Mouse (Mus musculus): ENCODE data around the gene Ctbs. TPM values are rescaled to one million over a fixed set of nuclear protein-coding genes. Genes with fewer than 3 reads are reported as not detected.

Gene Ctbs
- polyA plus RNA-seq, 1 experiment = 0.36 TPM

DNA sequence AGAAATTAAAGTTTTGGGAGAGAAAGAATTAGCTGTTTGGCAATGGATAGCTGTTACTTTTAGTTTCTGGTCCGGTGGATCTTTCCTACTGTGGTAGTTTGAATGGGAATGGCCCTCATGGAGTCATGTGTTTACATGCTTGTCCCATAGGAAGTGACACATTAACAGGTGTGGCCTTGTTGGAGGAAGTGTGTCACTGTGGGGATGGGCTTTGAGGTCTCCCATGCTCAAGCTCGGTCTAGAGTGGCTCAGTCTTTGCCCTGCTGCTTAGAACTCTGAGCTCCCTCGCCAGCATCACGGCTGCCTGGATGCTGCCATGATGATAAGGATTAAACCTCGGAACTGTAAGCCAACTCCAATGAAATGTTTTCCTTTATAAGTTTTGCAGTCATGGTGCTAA, 1.8 kb downstream of the Ctbs start:
- Histone ChIP-seq H3K4me1 (ENCODE audit: control insufficient read depth) (peaks cover 39% of the 10 kb centered on the region), H3K9me3 (ENCODE audit: control insufficient read depth, low read length) (no peaks in the 10 kb centered on the region), H3K36me3 (ENCODE audit: control insufficient read depth) (peaks cover 13% of the 10 kb centered on the region), H3K4me3 (replicated peaks) (no peak overlapping the region), H3K27me3 (ENCODE audit: control insufficient read depth) (no peaks in the 10 kb centered on the region)
- TF ChIP-seq TAL1 (IDR thresholded peaks at IDR 0.05; ENCODE audit: low read length) (no peak), GATA1 (IDR thresholded peaks at IDR 0.05; ENCODE audit: low read length) (no peak)

DNA sequence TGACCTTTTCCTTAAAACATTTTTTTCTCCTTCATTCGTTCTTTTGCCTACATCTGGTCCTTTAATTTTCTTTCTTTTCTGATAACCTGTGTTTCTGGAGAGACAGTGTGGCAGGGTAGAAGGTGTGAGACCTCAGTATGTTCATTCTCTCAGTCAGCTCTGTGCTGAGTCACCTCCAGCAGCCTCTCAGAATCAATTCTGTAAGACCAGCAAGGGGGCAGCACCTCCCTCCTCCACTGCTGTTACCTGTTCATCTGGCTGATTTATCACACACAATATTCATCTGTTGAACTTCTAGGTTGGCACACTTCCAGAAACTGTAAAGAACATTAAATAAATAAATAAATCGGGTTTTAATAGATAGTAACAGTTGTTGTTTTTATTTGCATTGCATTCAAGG, 13.3 kb downstream of the Ctbs start:
- Histone ChIP-seq H3K4me1 (ENCODE audit: control insufficient read depth) (no peaks in the 10 kb centered on the region), H3K4me3 (replicated peaks) (no peak overlapping the region), H3K9me3 (ENCODE audit: control insufficient read depth, low read length) (no peaks in the 10 kb centered on the region), H3K36me3 (ENCODE audit: control insufficient read depth) (peaks cover 1% of the 10 kb centered on the region), H3K27me3 (ENCODE audit: control insufficient read depth) (no peaks in the 10 kb centered on the region)
- no peak for TF ChIP-seq GATA1 (IDR thresholded peaks at IDR 0.05; ENCODE audit: low read length)
- TF ChIP-seq TAL1 (IDR thresholded peaks at IDR 0.05; ENCODE audit: low read length) = no peak

DNA sequence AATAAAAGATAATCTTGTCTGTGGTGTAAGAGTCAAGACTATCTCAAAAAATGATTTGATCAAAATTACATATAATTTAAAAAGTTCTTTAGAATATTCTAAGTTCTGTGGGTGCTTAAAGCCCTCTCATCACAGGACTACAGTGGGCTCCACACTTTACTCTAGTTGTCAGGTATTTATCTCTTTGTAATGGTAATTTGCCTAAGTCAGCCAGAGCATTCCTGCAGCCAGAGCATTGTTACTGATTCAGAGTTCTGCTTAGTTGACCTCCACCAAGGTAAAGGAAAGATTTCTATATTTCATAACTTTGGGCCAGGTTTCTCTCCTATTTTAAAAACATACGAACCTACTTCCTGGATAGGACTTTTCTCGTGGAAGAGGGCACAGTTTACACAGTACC, 19.6 kb downstream of the Ctbs start:
- no peak overlapping the region for H3K4me3 ChIP-seq (replicated peaks)
- H3K4me1 ChIP-seq (ENCODE audit: control insufficient read depth) = no peaks in the 10 kb centered on the region
- no peak for TF ChIP-seq TAL1 (IDR thresholded peaks at IDR 0.05; ENCODE audit: low read length)
- TF ChIP-seq GATA1 (IDR thresholded peaks at IDR 0.05; ENCODE audit: low read length) = no peak
- no peaks in the 10 kb centered on the region for H3K9me3 ChIP-seq (ENCODE audit: control insufficient read depth, low read length)
- no peaks in the 10 kb centered on the region for H3K27me3 ChIP-seq (ENCODE audit: control insufficient read depth)
- no peaks in the 10 kb centered on the region; the same call in 1 of the 2 replicates for H3K36me3 ChIP-seq (ENCODE audit: control insufficient read depth)

DNA sequence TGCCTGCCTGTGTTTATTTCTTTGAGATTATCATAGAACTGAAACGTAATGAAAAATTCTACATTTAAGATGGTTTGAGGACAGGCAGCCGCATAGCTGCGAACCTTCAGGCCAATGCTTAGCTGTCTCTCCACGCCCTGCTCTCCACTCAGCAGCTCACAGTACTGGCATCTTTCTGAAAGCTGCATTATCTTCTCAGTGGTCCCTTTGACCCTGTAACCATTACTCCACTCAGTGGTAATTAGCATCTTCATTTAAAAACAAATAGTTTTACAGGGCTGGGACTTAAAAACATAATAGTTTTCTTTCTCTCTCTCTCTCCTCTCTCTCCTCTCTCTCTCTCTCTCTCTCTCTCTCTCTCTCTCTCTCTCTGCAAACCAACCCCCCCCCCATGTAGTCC, 23.1 kb downstream of the Ctbs start:
- Histone ChIP-seq H3K36me3 (ENCODE audit: control insufficient read depth) (no peaks in the 10 kb centered on the region), H3K4me1 (ENCODE audit: control insufficient read depth) (no peaks in the 10 kb centered on the region), H3K4me3 (replicated peaks) (no peak overlapping the region), H3K9me3 (ENCODE audit: control insufficient read depth, low read length) (no peaks in the 10 kb centered on the region), H3K27me3 (ENCODE audit: control insufficient read depth) (no peaks in the 10 kb centered on the region)
- TF ChIP-seq TAL1 (IDR thresholded peaks at IDR 0.05; ENCODE audit: low read length) (no peak), GATA1 (IDR thresholded peaks at IDR 0.05; ENCODE audit: low read length) (no peak)

DNA sequence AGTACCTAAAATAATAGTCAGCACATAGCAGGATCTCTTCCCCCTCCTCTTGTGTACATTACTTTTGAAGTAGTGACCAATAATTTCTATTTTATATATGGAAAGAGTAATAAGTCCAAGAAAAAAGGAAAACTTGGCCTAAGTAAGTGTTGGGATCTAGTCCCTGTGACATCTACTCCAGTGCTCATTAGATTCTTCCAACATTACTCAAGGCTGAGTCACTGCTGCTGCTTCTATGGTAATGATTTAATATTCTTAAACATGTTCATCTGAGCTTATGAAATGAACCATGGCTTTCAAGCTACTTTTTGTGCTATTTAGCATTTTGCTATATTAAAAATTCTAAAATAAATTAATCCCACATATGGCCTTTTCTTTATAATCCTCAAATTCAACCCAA, 24.1 kb downstream of the Ctbs start:
- H3K27me3 ChIP-seq (ENCODE audit: control insufficient read depth) = no peaks in the 10 kb centered on the region

DNA sequence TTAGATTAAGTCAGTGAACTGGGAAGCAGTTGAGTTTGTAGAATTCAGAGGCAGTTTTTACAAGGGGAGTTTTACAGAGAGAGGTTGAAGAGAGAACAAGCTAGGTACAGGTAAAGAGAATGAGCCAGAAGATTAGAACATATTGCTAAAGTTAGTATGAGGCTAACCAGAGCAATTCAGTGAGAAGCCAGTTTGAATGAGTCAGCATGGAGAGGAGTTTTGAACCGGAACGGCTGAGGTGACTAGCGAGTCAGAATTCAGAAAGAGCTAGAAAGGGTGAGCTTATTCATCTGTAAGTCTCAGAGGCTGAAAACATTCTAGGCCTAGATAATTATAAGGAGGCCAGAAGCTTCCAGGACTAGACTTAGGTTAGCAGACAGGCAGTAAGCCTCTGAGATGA, 24.8 kb downstream of the Ctbs start:
- Histone ChIP-seq H3K36me3 (ENCODE audit: control insufficient read depth) (no peaks in the 10 kb centered on the region), H3K9me3 (ENCODE audit: control insufficient read depth, low read length) (no peaks in the 10 kb centered on the region), H3K4me1 (ENCODE audit: control insufficient read depth) (no peaks in the 10 kb centered on the region), H3K4me3 (replicated peaks) (no peak overlapping the region), H3K27me3 (ENCODE audit: control insufficient read depth) (no peaks in the 10 kb centered on the region)
- TF ChIP-seq GATA1 (IDR thresholded peaks at IDR 0.05; ENCODE audit: low read length) (no peak), TAL1 (IDR thresholded peaks at IDR 0.05; ENCODE audit: low read length) (no peak)

More for the DNA sequence above, 24.1 kb downstream of the Ctbs start:
- Histone ChIP-seq H3K9me3 (ENCODE audit: control insufficient read depth, low read length) (no peaks in the 10 kb centered on the region), H3K36me3 (ENCODE audit: control insufficient read depth) (no peaks in the 10 kb centered on the region), H3K4me3 (replicated peaks) (no peak overlapping the region), H3K4me1 (ENCODE audit: control insufficient read depth) (no peaks in the 10 kb centered on the region)
- no peak for TF ChIP-seq TAL1 (IDR thresholded peaks at IDR 0.05; ENCODE audit: low read length)

DNA sequence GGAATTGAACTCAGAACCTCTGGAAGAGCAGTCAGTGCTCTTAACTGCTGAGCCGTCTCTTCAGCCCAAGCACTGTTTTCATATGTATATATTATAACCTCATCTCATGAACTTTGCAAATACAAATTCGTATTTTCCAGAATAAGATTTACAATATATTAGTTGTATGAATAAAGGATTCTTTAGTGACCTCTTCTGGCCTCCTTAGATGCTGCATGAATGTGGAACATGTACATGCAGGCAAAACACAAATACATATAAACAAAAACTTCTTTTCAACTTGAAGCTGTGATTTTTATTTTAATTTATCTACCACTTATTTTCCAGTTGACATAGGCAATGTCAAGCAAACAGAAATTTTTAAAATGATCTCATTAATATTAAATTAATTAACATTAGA, 32.4 kb downstream of the Ctbs start:
- H3K9me3 ChIP-seq (ENCODE audit: control insufficient read depth, low read length) = no peaks in the 10 kb centered on the region
- no peaks in the 10 kb centered on the region for H3K27me3 ChIP-seq (ENCODE audit: control insufficient read depth)
- H3K4me3 ChIP-seq (replicated peaks) = no peak overlapping the region
- no peaks in the 10 kb centered on the region for H3K4me1 ChIP-seq (ENCODE audit: control insufficient read depth)
- TF ChIP-seq TAL1 (IDR thresholded peaks at IDR 0.05; ENCODE audit: low read length) = no peak
- TF ChIP-seq GATA1 (IDR thresholded peaks at IDR 0.05; ENCODE audit: low read length) = no peak
- no peaks in the 10 kb centered on the region for H3K36me3 ChIP-seq (ENCODE audit: control insufficient read depth)

DNA sequence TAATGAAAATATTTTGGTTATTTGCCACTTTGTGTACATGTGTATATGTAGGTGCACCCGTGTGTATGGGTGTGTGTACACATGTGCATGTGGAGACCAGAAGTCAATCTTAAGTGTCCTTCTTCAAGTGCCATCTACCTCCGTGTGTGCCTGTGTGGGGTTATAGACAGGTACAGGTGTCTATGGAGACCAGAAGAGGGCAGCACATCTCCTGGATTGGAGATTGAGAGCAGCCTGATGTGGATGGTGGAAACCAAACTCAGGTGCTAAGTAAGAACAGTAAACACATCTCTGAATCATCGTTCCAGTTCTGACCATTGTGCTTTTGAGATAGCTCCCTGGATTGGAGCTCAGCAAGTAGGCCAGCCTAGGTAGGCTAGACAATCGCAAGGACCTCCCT, 36.9 kb downstream of the Ctbs start:
- no peak for TF ChIP-seq TAL1 (IDR thresholded peaks at IDR 0.05; ENCODE audit: low read length)
- TF ChIP-seq GATA1 (IDR thresholded peaks at IDR 0.05; ENCODE audit: low read length) = no peak

DNA sequence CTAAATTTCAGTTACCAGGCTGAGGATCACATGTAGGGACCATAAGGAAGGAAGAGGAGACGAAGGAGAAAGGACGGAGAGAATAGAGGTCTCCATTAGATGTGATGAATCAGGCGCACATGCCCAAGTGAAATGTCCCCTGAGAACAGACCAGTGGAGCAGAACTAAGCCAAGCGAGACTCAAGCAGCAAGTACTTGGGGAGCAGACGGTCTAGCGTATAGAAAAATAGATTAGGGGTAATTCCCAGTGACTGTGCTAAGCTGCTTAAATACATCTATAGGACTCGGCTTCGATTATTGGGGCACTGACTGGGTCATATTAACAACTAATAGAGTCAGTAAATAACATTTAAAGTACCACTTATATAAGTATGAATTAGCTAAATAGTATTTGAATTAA, 45.3 kb downstream of the Ctbs start:
- H3K4me1 ChIP-seq (ENCODE audit: control insufficient read depth) = peaks cover 11% of the 10 kb centered on the region
- no peak overlapping the region for H3K4me3 ChIP-seq (replicated peaks)
- TF ChIP-seq TAL1 (IDR thresholded peaks at IDR 0.05; ENCODE audit: low read length) = no peak

More for the DNA sequence above, 36.9 kb downstream of the Ctbs start:
- Histone ChIP-seq H3K9me3 (ENCODE audit: control insufficient read depth, low read length) (no peaks in the 10 kb centered on the region), H3K4me1 (ENCODE audit: control insufficient read depth) (no peaks in the 10 kb centered on the region), H3K4me3 (replicated peaks) (no peak overlapping the region), H3K36me3 (ENCODE audit: control insufficient read depth) (no peaks in the 10 kb centered on the region), H3K27me3 (ENCODE audit: control insufficient read depth) (no peaks in the 10 kb centered on the region)

DNA sequence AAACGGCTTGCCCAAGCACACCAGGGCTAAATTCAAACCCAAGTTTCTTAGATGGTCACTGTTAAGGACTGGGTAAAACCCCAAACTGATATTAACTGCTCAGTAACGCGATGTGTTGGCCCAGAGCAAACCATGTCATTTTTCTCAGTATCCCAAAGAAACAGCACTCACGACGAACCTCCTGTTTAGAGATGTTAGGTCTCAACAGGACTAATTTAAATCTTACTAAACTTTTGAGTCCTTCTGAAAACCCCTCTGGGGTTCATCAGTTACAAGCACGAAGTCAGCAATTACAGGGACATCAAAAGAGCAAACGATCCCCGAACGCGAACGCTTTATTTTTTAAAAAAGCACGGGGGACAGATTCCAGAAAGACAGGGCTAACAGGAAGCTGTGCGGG, 49.4 kb downstream of the Ctbs start:
- no peaks in the 10 kb centered on the region for H3K9me3 ChIP-seq (ENCODE audit: control insufficient read depth, low read length)
- TF ChIP-seq GATA1 (IDR thresholded peaks at IDR 0.05; ENCODE audit: low read length) = no peak
- no peak for TF ChIP-seq TAL1 (IDR thresholded peaks at IDR 0.05; ENCODE audit: low read length)
- peaks cover 26% of the 10 kb centered on the region for H3K36me3 ChIP-seq (ENCODE audit: control insufficient read depth)
- peak overlapping the region; percentile 93 for H3K4me3 ChIP-seq (replicated peaks)
- no peaks in the 10 kb centered on the region for H3K27me3 ChIP-seq (ENCODE audit: control insufficient read depth)
- peaks cover 37% of the 10 kb centered on the region for H3K4me1 ChIP-seq (ENCODE audit: control insufficient read depth)

More for the DNA sequence above, 45.3 kb downstream of the Ctbs start:
- Histone ChIP-seq H3K27me3 (ENCODE audit: control insufficient read depth) (no peaks in the 10 kb centered on the region), H3K9me3 (ENCODE audit: control insufficient read depth, low read length) (no peaks in the 10 kb centered on the region), H3K36me3 (ENCODE audit: control insufficient read depth) (no peaks in the 10 kb centered on the region)
